Mouse (Mus musculus): ENCODE results near the gene Mrpl24. TPM values are rescaled to one million over a fixed set of nuclear protein-coding genes. Genes with fewer than 3 reads are reported as not detected.

The Mrpl24 gene
- polyA plus RNA-seq, 1 experiment: 100 TPM

DNA sequence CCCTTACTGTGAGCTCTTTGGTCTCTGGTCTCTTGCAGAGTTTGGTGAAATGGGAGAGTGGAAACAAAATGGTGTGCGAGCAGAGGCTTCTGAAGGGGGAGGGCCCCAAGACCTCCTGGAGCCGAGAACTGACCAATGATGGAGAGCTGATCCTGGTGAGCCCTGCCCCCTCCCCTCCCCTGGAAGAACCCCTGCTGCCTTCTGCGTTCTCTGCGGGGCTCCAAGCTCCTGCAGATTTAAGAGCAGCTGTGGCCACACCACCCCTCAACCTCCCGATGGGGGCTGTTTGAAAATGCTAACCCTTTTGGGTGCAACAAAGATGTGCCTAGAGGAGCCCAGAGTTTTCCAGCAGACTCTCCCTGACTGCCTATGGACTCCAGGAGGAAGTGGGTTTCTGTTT lies 33.1 kb downstream of the Mrpl24 start:
- no peak for DNase-seq
- peaks cover 2% of the 10 kb centered on the region; the same call in 1 of the 2 replicates for H3K27me3 ChIP-seq (replicated peaks; ENCODE audit: control insufficient read depth, insufficient read depth, low read length)
- WGBS: 18% methylated on average over 5 of the region's 5 CpGs
- H3K4me3 ChIP-seq (ENCODE audit: insufficient read depth, low read depth, low read length): 0 out of 2 replicates have a peak overlapping the region, but pooled peaks have one; percentile 15
- H3K4me1 ChIP-seq (ENCODE audit: control insufficient read depth, insufficient read depth, low read length): no peaks in the 10 kb centered on the region
- H3K36me3 ChIP-seq (ENCODE audit: control insufficient read depth, insufficient read depth, low read length): no peaks in the 10 kb centered on the region
- H3K27ac ChIP-seq (ENCODE audit: insufficient read depth, low read depth, low read length): no peak overlapping the region
- no peak for TF ChIP-seq CTCF (conservative IDR thresholded peaks at IDR 0.05; ENCODE audit: insufficient read depth, insufficient read length, low read depth, low read length)
- no peak for TF ChIP-seq POLR2A (IDR thresholded peaks at IDR 0.05; ENCODE audit: low read depth, low read length)

DNA sequence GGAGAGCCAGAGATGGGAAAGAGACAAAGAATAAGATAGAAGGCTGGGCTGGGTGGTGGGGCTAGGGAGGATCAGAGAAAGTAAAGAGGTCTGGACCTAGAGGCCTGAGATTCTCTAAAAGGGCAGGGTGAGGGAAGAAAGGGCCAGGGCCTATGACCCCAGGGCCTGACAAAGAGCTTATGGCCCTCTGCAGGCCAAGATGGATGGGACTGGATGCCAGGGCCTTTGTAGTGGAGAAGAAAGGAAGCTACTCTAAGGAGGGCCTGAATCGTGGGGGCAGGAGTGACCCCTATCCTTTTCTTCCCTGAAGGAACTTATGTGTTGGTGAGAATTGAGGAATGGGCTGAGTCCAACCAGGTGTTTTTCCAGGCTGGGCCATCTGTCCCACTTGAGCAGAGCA lies 38.8 kb downstream of the Mrpl24 start:
- WGBS: 44% methylated on average over 1 of the region's 1 CpGs
- Histone ChIP-seq H3K4me1 (ENCODE audit: control insufficient read depth, insufficient read depth, low read length) (no peaks in the 10 kb centered on the region), H3K27ac (ENCODE audit: insufficient read depth, low read depth, low read length) (no peak overlapping the region), H3K36me3 (ENCODE audit: control insufficient read depth, insufficient read depth, low read length) (no peaks in the 10 kb centered on the region), H3K27me3 (replicated peaks; ENCODE audit: control insufficient read depth, insufficient read depth, low read length) (no peaks in the 10 kb centered on the region), H3K4me3 (ENCODE audit: insufficient read depth, low read depth, low read length) (no peak overlapping the region)
- TF ChIP-seq POLR2A (IDR thresholded peaks at IDR 0.05; ENCODE audit: low read depth, low read length) (no peak), CTCF (conservative IDR thresholded peaks at IDR 0.05; ENCODE audit: insufficient read depth, insufficient read length, low read depth, low read length) (no peak)
- no peak for DNase-seq

DNA sequence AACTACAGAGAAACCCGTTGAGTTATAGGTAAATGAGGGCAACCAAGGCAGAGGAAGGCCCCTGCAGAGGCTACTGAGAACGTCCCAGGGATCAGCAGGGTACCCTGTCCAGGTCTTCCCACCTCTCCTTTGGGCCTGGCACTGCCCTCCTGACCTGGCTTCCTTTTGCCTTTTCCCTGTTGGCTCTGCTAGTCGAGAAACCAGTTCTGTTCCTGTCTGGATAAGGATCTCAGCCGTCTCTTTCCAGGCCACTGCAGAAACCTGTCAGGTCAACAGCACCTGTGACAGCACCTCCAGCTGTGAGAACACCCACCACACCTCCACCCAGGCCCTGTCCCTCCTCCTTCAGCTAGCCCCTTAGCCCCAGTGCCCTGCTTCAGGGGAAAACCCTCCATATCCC lies 39.2 kb downstream of the Mrpl24 start:
- H3K27me3 ChIP-seq (replicated peaks; ENCODE audit: control insufficient read depth, insufficient read depth, low read length): no peaks in the 10 kb centered on the region
- H3K4me1 ChIP-seq (ENCODE audit: control insufficient read depth, insufficient read depth, low read length): no peaks in the 10 kb centered on the region
- 57% methylated on average over 4 of the region's 4 CpGs for whole genome bisulfite sequencing
- H3K36me3 ChIP-seq (ENCODE audit: control insufficient read depth, insufficient read depth, low read length): no peaks in the 10 kb centered on the region
- no peak overlapping the region for H3K27ac ChIP-seq (ENCODE audit: insufficient read depth, low read depth, low read length)
- TF ChIP-seq POLR2A (IDR thresholded peaks at IDR 0.05; ENCODE audit: low read depth, low read length) (no peak), CTCF (conservative IDR thresholded peaks at IDR 0.05; ENCODE audit: insufficient read depth, insufficient read length, low read depth, low read length) (no peak)
- no peak overlapping the region for H3K4me3 ChIP-seq (ENCODE audit: insufficient read depth, low read depth, low read length)
- peak; percentile 30 for DNase-seq

DNA sequence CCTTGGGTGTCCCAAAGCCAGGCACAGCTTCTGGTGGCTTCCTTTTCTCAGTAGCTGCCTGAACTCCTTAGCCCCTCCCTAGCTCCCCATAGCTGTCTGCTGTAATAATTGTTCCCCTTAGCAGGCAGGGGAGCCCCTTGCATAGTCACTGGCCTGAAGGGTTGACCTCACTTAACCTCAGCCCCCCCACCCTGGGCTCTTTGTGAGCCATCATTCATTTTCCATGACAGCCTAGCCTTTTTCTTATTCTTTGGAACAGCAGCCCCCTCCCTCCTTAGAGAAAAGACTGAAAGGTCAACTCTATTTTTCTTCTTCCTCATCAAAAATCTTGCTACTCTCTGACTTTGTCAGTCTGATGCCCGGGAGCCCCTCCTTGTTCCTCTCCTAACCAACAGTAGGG lies 39.7 kb downstream of the Mrpl24 start:
- Histone ChIP-seq H3K27ac (ENCODE audit: insufficient read depth, low read depth, low read length) (no peak overlapping the region), H3K36me3 (ENCODE audit: control insufficient read depth, insufficient read depth, low read length) (no peaks in the 10 kb centered on the region), H3K27me3 (replicated peaks; ENCODE audit: control insufficient read depth, insufficient read depth, low read length) (no peaks in the 10 kb centered on the region), H3K4me1 (ENCODE audit: control insufficient read depth, insufficient read depth, low read length) (no peaks in the 10 kb centered on the region), H3K4me3 (ENCODE audit: insufficient read depth, low read depth, low read length) (no peak overlapping the region)
- no peak for DNase-seq
- WGBS: 69% methylated on average over 1 of the region's 1 CpGs
- TF ChIP-seq CTCF (conservative IDR thresholded peaks at IDR 0.05; ENCODE audit: insufficient read depth, insufficient read length, low read depth, low read length): no peak
- TF ChIP-seq POLR2A (IDR thresholded peaks at IDR 0.05; ENCODE audit: low read depth, low read length): no peak

DNA sequence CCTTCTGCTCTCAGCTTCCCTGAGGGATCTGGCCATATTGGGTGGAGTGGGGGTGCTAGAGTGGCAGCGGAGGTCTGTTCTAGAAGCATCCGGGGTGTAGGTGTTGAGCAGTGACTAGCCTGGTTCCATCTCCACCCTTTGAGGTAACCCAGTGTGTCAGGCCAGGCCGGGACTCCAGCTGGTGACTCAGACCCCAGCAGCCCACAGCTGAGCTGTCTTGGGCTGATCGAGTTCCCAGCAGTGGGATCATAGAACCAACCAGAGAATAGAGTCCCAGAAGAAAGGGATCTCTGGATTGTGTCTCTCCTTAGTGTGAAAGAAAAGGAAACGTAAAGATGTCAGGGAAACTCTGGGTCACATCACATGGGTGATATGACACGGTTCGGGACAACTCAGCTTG lies 40.1 kb downstream of the Mrpl24 start:
- Histone ChIP-seq H3K27me3 (replicated peaks; ENCODE audit: control insufficient read depth, insufficient read depth, low read length) (no peaks in the 10 kb centered on the region), H3K4me3 (ENCODE audit: insufficient read depth, low read depth, low read length) (no peak overlapping the region), H3K27ac (ENCODE audit: insufficient read depth, low read depth, low read length) (no peak overlapping the region), H3K4me1 (ENCODE audit: control insufficient read depth, insufficient read depth, low read length) (no peaks in the 10 kb centered on the region), H3K36me3 (ENCODE audit: control insufficient read depth, insufficient read depth, low read length) (no peaks in the 10 kb centered on the region)
- TF ChIP-seq CTCF (conservative IDR thresholded peaks at IDR 0.05; ENCODE audit: insufficient read depth, insufficient read length, low read depth, low read length) (no peak), POLR2A (IDR thresholded peaks at IDR 0.05; ENCODE audit: low read depth, low read length) (no peak)
- WGBS: 85% methylated on average over 7 of the region's 7 CpGs
- DNase-seq: no peak

DNA sequence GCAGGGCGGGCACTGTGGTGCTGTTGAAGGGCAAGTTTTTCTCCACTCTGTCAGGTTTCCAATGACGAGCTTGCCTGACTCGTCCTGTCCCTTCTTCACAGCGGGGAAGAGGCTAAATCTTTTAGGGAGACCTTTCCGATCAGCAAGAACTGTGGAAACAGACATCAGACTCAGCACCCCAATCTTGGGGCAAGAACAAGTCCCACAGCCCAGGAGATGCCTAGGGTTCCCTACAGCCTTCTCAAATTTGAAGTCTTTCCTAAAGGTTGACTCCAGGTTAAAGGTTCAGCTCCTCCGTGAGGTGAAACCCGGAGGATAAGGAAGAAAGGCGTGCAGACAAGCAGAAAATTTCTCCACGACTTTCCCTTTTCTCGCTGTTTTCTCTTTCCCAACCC lies 40.9 kb downstream of the Mrpl24 start:
- Histone ChIP-seq H3K36me3 (ENCODE audit: control insufficient read depth, insufficient read depth, low read length) (no peaks in the 10 kb centered on the region), H3K4me1 (ENCODE audit: control insufficient read depth, insufficient read depth, low read length) (no peaks in the 10 kb centered on the region), H3K4me3 (ENCODE audit: insufficient read depth, low read depth, low read length) (no peak overlapping the region), H3K27me3 (replicated peaks; ENCODE audit: control insufficient read depth, insufficient read depth, low read length) (no peaks in the 10 kb centered on the region), H3K27ac (ENCODE audit: insufficient read depth, low read depth, low read length) (no peak overlapping the region)
- TF ChIP-seq POLR2A (IDR thresholded peaks at IDR 0.05; ENCODE audit: low read depth, low read length) (no peak), CTCF (conservative IDR thresholded peaks at IDR 0.05; ENCODE audit: insufficient read depth, insufficient read length, low read depth, low read length) (no peak)
- 29% methylated on average over 10 of the region's 10 CpGs for WGBS
- DNase-seq: no peak

DNA sequence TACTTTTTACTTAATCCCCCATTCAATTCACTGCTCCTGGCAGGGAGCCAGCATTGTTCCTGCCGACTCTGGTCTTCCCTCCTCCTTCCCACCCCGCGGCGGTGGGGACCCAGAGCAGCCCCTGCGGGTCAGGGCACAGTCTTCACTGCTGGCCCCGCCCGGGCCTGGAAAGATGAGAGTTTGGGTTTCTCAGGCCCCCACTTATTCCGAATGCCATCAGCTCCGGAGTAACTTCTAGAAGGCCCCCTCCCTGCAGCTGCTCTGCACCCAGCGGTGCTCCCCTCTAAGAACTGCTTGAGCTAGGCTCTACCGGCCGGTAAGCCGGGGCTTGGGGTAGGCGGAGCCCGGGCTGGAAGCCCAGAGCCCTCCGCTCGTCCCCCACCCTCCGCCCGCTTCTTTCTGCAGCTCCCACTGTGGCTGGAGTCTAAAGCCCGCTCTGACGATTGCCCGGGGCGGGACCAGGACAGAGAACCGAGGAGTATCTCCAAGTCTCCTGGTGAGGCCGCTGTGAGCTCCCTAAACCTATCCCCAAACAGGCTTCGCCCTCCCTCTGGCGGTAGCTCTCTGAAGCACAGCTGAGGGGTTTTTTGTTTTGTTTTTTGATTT lies 41.4 kb downstream of the Mrpl24 start:
- H3K27ac ChIP-seq (ENCODE audit: insufficient read depth, low read depth, low read length): no peak overlapping the region
- H3K4me3 ChIP-seq (ENCODE audit: insufficient read depth, low read depth, low read length): peak overlapping the region; percentile 49
- no peaks in the 10 kb centered on the region for H3K27me3 ChIP-seq (replicated peaks; ENCODE audit: control insufficient read depth, insufficient read depth, low read length)
- no peaks in the 10 kb centered on the region for H3K36me3 ChIP-seq (ENCODE audit: control insufficient read depth, insufficient read depth, low read length)
- DNase-seq: peak; percentile 94
- TF ChIP-seq POLR2A (IDR thresholded peaks at IDR 0.05; ENCODE audit: low read depth, low read length) (no peak), CTCF (conservative IDR thresholded peaks at IDR 0.05; ENCODE audit: insufficient read depth, insufficient read length, low read depth, low read length) (peak; percentile 96)
- no peaks in the 10 kb centered on the region for H3K4me1 ChIP-seq (ENCODE audit: control insufficient read depth, insufficient read depth, low read length)
- WGBS: 1% methylated on average over 27 of the region's 27 CpGs

Data from kidney, adult 2 months (tissue).